Comparison of ENCODE assay signal across 8 mouse cellular contexts in the genomic region with DNA sequence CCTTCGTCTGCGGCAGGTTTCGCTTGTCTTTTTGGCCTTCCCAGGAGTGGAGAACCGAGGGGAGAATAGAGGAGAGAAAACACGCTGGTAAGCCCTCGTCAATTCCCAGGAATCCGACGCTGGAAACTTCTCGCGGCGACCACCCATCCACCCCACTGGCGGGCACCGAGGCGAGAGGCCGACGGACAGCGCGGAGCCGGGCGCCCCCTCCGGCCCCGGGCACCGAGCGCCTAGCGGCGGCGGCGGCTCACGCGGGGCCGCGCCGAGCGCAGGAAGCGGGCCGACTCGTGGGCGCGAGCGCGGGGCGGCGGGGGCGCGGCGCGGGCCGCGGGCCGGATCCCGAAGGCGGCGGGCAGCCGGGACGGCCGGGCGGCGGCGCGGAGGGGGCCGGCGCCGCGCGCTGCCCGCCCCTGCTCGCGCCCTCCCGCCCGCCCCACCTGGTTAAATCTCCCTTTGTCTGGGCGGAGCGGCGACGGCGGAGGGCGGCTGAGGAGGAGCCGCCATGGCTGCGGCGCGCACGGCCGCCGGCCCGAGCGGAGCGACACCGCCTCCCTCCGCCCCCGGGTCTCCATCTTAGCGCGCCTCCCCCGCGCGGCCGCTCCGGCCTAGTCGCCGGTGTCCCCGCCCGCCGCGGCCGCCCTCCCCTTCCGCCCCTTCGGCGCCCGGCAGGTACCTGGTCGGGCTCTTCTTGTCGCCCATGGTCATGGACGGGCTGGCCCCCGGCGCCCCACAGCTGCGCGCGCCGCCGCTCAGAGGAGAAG. TPM values are rescaled to one million over a fixed set of nuclear protein-coding genes. Genes with fewer than 3 reads are reported as not detected.
DNase-seq lines count a peak whose midpoint lies in the region; ATAC-seq and TF ChIP-seq lines count a peak whose summit lies in the region.

No protein-coding gene starts in this region.

- peak overlapping the region; percentile 91 for H3K27ac ChIP-seq in forebrain, embryonic 11.5 days (ENCODE audit: low read depth, low read length)
- H3K27ac ChIP-seq in heart, embryonic 16.5 days (ENCODE audit: low read length): peak overlapping the region; percentile 94
- peak overlapping the region; percentile 92 for H3K27ac ChIP-seq in liver, embryonic 16.5 days (ENCODE audit: low read length)
- peak overlapping the region; percentile 98 for H3K27ac ChIP-seq in neural tube, embryonic 13.5 days (replicated peaks)
- peak overlapping the region; percentile 98 for H3K27ac ChIP-seq in stomach, postnatal 0 days (replicated peaks)

- peaks cover 14% of the 10 kb centered on the region; the same call in 1 of the 2 replicates for H3K27me3 ChIP-seq in forebrain, embryonic 11.5 days (ENCODE audit: control insufficient read depth, insufficient read depth, low read length)
- H3K27me3 ChIP-seq in heart, embryonic 16.5 days (ENCODE audit: control insufficient read depth, insufficient read depth, low read length): 0 out of 2 replicates have a peak, but pooled peaks cover 4% of the 10 kb centered on the region
- no peaks in the 10 kb centered on the region for H3K27me3 ChIP-seq in liver, embryonic 16.5 days (ENCODE audit: control insufficient read depth, insufficient read depth, low read depth, low read length)
- peaks cover 33% of the 10 kb centered on the region for H3K27me3 ChIP-seq in neural tube, embryonic 13.5 days
- no peaks in the 10 kb centered on the region for H3K27me3 ChIP-seq in stomach, postnatal 0 days (ENCODE audit: control insufficient read depth, insufficient read depth, low read length)

- H3K9me3 ChIP-seq in forebrain, embryonic 11.5 days (ENCODE audit: control insufficient read depth, low read length): no peaks in the 10 kb centered on the region
- H3K9me3 ChIP-seq in heart, embryonic 16.5 days (replicated peaks; ENCODE audit: control insufficient read depth, low read length): no peaks in the 10 kb centered on the region
- no peaks in the 10 kb centered on the region for H3K9me3 ChIP-seq in liver, embryonic 16.5 days (replicated peaks; ENCODE audit: control insufficient read depth, low read length)
- no peaks in the 10 kb centered on the region for H3K9me3 ChIP-seq in neural tube, embryonic 13.5 days
- no peaks in the 10 kb centered on the region for H3K9me3 ChIP-seq in stomach, postnatal 0 days (ENCODE audit: control insufficient read depth, low read length)

- WGBS in forebrain, embryonic 11.5 days: under 1% methylated on average over 51 of the region's 117 CpGs
- WGBS in heart, embryonic 16.5 days: 1% methylated on average over 65 of the region's 117 CpGs
- WGBS in liver, embryonic 16.5 days (ENCODE audit: insufficient replicate concordance): under 1% methylated on average over 29 of the region's 117 CpGs
- under 1% methylated on average over 84 of the region's 117 CpGs for WGBS in neural tube, embryonic 13.5 days
- WGBS in stomach, postnatal 0 days: 1% methylated on average over 33 of the region's 117 CpGs

- TF ChIP-seq CTCF in stomach, postnatal 0 days (IDR thresholded peaks at IDR 0.05; ENCODE audit: low read depth): peak; percentile 24; the same call in 1 of the 2 replicates

- DNase-seq in CD8-positive naive resting alpha-beta T cell, adult 2 months (ENCODE audit: low read depth in 2 of 2, low spot score in 2 of 2): peak; percentile 36 to 46
- peak; percentile 28 for DNase-seq in c-Kit-positive CD71-positive TER-119-negative erythroid progenitor cells, embryonic 14.5 days (ENCODE audit: low read depth)
- DNase-seq in forebrain, embryonic 11.5 days (ENCODE audit: low spot score): peak; percentile 86
- DNase-seq in kidney, postnatal 25 days: peak; percentile 77 to 92
- peak; percentile 77 for DNase-seq in stomach, postnatal 0 days (ENCODE audit: low spot score)

- H3K4me2 ChIP-seq in forebrain, embryonic 11.5 days (ENCODE audit: low read depth, low read length, severe bottlenecking): peak overlapping the region; percentile 90
- H3K4me2 ChIP-seq in heart, embryonic 16.5 days (ENCODE audit: low read depth, low read length): peak overlapping the region; percentile 77
- peak overlapping the region; percentile 87 for H3K4me2 ChIP-seq in liver, embryonic 16.5 days (ENCODE audit: low read depth, low read length)
- H3K4me2 ChIP-seq in neural tube, embryonic 13.5 days: peak overlapping the region; percentile 84
- peak overlapping the region; percentile 51 for H3K4me2 ChIP-seq in stomach, postnatal 0 days (replicated peaks; ENCODE audit: low read depth)

- peak; percentile 78 for ATAC-seq in forebrain, embryonic 11.5 days (replicated peaks; ENCODE audit: low FRiP score)
- ATAC-seq in heart, embryonic 16.5 days (replicated peaks; ENCODE audit: extremely low read depth, insufficient read depth, low FRiP score): peak; percentile 68
- peak; percentile 73 for ATAC-seq in liver, embryonic 16.5 days (ENCODE audit: low read depth)
- peak; percentile 72 for ATAC-seq in neural tube, embryonic 13.5 days (ENCODE audit: low read depth)
- peak; percentile 81 for ATAC-seq in stomach, postnatal 0 days (ENCODE audit: low FRiP score, low TSS enrichment)

- peaks cover 8% of the 10 kb centered on the region; the same call in 1 of the 2 replicates for H3K4me1 ChIP-seq in forebrain, embryonic 11.5 days (replicated peaks; ENCODE audit: control insufficient read depth, insufficient read depth, low read length)
- peaks cover 21% of the 10 kb centered on the region for H3K4me1 ChIP-seq in heart, embryonic 16.5 days (ENCODE audit: control insufficient read depth, insufficient read depth, low read length)
- peaks cover 20% of the 10 kb centered on the region for H3K4me1 ChIP-seq in liver, embryonic 16.5 days (ENCODE audit: control insufficient read depth, low read depth, low read length)
- peaks cover 39% of the 10 kb centered on the region for H3K4me1 ChIP-seq in neural tube, embryonic 13.5 days (replicated peaks)
- H3K4me1 ChIP-seq in stomach, postnatal 0 days (replicated peaks; ENCODE audit: control insufficient read depth, insufficient read depth): peaks cover 6% of the 10 kb centered on the region

- H3K36me3 ChIP-seq in forebrain, embryonic 11.5 days (ENCODE audit: control insufficient read depth, insufficient read depth, low read length): no peaks in the 10 kb centered on the region
- H3K36me3 ChIP-seq in heart, embryonic 16.5 days (ENCODE audit: control insufficient read depth, insufficient read depth): no peaks in the 10 kb centered on the region
- no peaks in the 10 kb centered on the region for H3K36me3 ChIP-seq in liver, embryonic 16.5 days (ENCODE audit: control insufficient read depth, insufficient read depth)
- H3K36me3 ChIP-seq in neural tube, embryonic 13.5 days: no peaks in the 10 kb centered on the region
- no peaks in the 10 kb centered on the region for H3K36me3 ChIP-seq in stomach, postnatal 0 days (ENCODE audit: control insufficient read depth, insufficient read depth, low read length)

- H3K9ac ChIP-seq in forebrain, embryonic 11.5 days (ENCODE audit: low read length): peak overlapping the region; percentile 91
- peak overlapping the region; percentile 92 for H3K9ac ChIP-seq in heart, embryonic 16.5 days (ENCODE audit: low read length)
- peak overlapping the region; percentile 82 for H3K9ac ChIP-seq in liver, embryonic 16.5 days (ENCODE audit: low read depth, low read length)
- H3K9ac ChIP-seq in neural tube, embryonic 13.5 days: peak overlapping the region; percentile 89
- H3K9ac ChIP-seq in stomach, postnatal 0 days (ENCODE audit: low read length): peak overlapping the region; percentile 89

- H3K4me3 ChIP-seq in forebrain, embryonic 11.5 days (ENCODE audit: low read depth, low read length): peak overlapping the region; percentile 77
- H3K4me3 ChIP-seq in heart, embryonic 16.5 days (ENCODE audit: low read length): peak overlapping the region; percentile 77
- H3K4me3 ChIP-seq in liver, embryonic 16.5 days (ENCODE audit: low read depth, low read length): peak overlapping the region; percentile 80
- peak overlapping the region; percentile 71 for H3K4me3 ChIP-seq in neural tube, embryonic 13.5 days
- peak overlapping the region; percentile 67 for H3K4me3 ChIP-seq in stomach, postnatal 0 days (ENCODE audit: low read depth, low read length)

- no peak for TF ChIP-seq EP300 in stomach, postnatal 0 days (optimal IDR thresholded peaks at IDR 0.05)

RNA-seq across cellular contexts. Expression of gene Rybp, which starts 0.5 kb away (rescaled TPM):
- polyA plus RNA-seq in forebrain, embryonic 11.5 days (2014; fragmentation: Nextera tagmentation; extraction: Ambion mirVana): 11.3 and 11.4 TPM in 2 replicates
- polyA plus RNA-seq in heart, embryonic 16.5 days (2015; fragmentation: Nextera tagmentation; extraction: Ambion mirVana): 8.9 and 10.8 TPM in 2 replicates
- 3.6 and 4.6 TPM in 2 replicates for polyA plus RNA-seq in liver, embryonic 16.5 days (2015; fragmentation: Nextera tagmentation; extraction: Ambion mirVana)
- polyA plus RNA-seq in neural tube, embryonic 13.5 days (2015; fragmentation: Nextera tagmentation; extraction: Ambion mirVana): 17.5 and 19.0 TPM in 2 replicates
- polyA plus RNA-seq in stomach, postnatal 0 days (2015; fragmentation: Nextera tagmentation; extraction: Ambion mirVana): 10.4 and 12.7 TPM in 2 replicates

Comparison
In these comparisons a context has a peak if more than half of its experiments do, and no peak if none do; other contexts are left out.
1. Peak in every context shown above with its lines: DNase-seq, ATAC-seq, H3K4me3 ChIP-seq and H3K27ac ChIP-seq.
2. DNase-seq: peak in every context shown above with its lines; median percentile 86 in forebrain, embryonic 11.5 days; 84 in kidney, postnatal 25 days; 77 in stomach, postnatal 0 days; 41 in CD8-positive naive resting alpha-beta T cell, adult 2 months; 28 in c-Kit-positive CD71-positive TER-119-negative erythroid progenitor cells, embryonic 14.5 days.